Mouse (Mus musculus) layer of hippocampus, postnatal 10 days (tissue): ENCODE measurements around the gene Myl6b. TPM values are rescaled to one million over a fixed set of nuclear protein-coding genes. Genes with fewer than 3 reads are reported as not detected.

Source experiments
- DNase-seq, 2 experiments: peaks; one replicate each; pipeline ENCODE4 v3.0.0; 2021; ENCODE audit warnings: low spot score in 2 of 2
- long read RNA-seq: library from polyadenylated mRNA; stranded (forward); transcript quantifications from one replicate; pipeline ENCODE4 v2.0.0, GENCODE M21; 2023
- total RNA-seq, 2 experiments: library from RNA; stranded (reverse); gene quantifications; 2 replicates each; pipeline ENCODE4 v1.2.3; 2021

The Myl6b gene
- total RNA-seq: 10 to 100 TPM; 25.5 to 29.3 TPM
- long read RNA-seq, partial matches to known transcripts: 4 of 4 reads
- long read RNA-seq, other reads (novel, unspliced or antisense): 0 of 4 reads

GRCm38 (mm10) chr10:128498590-128498989 lies at the start of gene Myl6b:
Myl6b (minus strand) TSS chr10:128498685.
- peak; percentile 93 for DNase-seq

GRCm38 (mm10) chr10:128547361-128548032 lies 49.0 kb upstream of the Myl6b start, which contains the start of gene Zc3h10:
Zc3h10 (minus strand) TSS chr10:128547774.
- DNase-seq: peak; percentile 90 to 94

GRCm38 (mm10) chr10:128546787-128547186 lies 48.3 kb upstream of the Myl6b start:
- no peak for DNase-seq

- DNase-seq: no peak
These were observed 47.9 kb upstream of the Myl6b start for GRCm38 (mm10) chr10:128546361-128546760.

GRCm38 (mm10) chr10:128545570-128545898 lies 47.0 kb upstream of the Myl6b start:
- no peak for DNase-seq

GRCm38 (mm10) chr10:128544674-128545569 lies 46.4 kb upstream of the Myl6b start:
- DNase-seq: no peak

- no peak for DNase-seq
These were observed 45.7 kb upstream of the Myl6b start for GRCm38 (mm10) chr10:128544151-128544657.

- no peak for DNase-seq
These were observed 44.6 kb upstream of the Myl6b start for GRCm38 (mm10) chr10:128543100-128543499.

- DNase-seq: no peak
These were observed 39.9 kb upstream of the Myl6b start for GRCm38 (mm10) chr10:128538340-128538870.

GRCm38 (mm10) chr10:128536266-128536940 lies 37.9 kb upstream of the Myl6b start:
- DNase-seq: peak; percentile 86 to 88

- DNase-seq: no peak
These were observed 37.3 kb upstream of the Myl6b start for GRCm38 (mm10) chr10:128535624-128536265.

- DNase-seq: no peak
These were observed 36.7 kb upstream of the Myl6b start for GRCm38 (mm10) chr10:128535206-128535605.

- DNase-seq: no peak
These were observed 28.2 kb upstream of the Myl6b start for GRCm38 (mm10) chr10:128526366-128527356.

GRCm38 (mm10) chr10:128525671-128526308 lies 27.3 kb upstream of the Myl6b start, which contains the start of gene Esyt1:
Esyt1 (minus strand) TSS chr10:128525871.
- DNase-seq: peak; percentile 79 to 82

GRCm38 (mm10) chr10:128524732-128525662 lies 26.5 kb upstream of the Myl6b start:
- DNase-seq: peak; percentile 24 to 35

- DNase-seq: no peak
These were observed 25.7 kb upstream of the Myl6b start for GRCm38 (mm10) chr10:128524111-128524731.

GRCm38 (mm10) chr10:128522351-128522750 lies 23.9 kb upstream of the Myl6b start:
- no peak for DNase-seq
